Mouse (Mus musculus): Measurements from ENCODE around the gene Cpb2. TPM values are rescaled to one million over a fixed set of nuclear protein-coding genes. Genes with fewer than 3 reads are reported as not detected.

The Cpb2 gene
- polyA plus RNA-seq, 1 experiment from 2014 or later = not detected

- H3K27ac ChIP-seq = no peak overlapping the region
- H3K36me3 ChIP-seq = no peaks in the 10 kb centered on the region
- H3K4me1 ChIP-seq = no peaks in the 10 kb centered on the region
- no peaks in the 10 kb centered on the region for H3K27me3 ChIP-seq
- no peaks in the 10 kb centered on the region for H3K9me3 ChIP-seq (replicated peaks)
- 91% methylated on average over 5 of the region's 5 CpGs for WGBS
- H3K4me2 ChIP-seq (replicated peaks) = no peak overlapping the region
- H3K4me3 ChIP-seq = no peak overlapping the region
- ATAC-seq (ENCODE audit: low FRiP score) = no peak
- no peak overlapping the region for H3K9ac ChIP-seq
Measured at GRCm38 (mm10) chr14:75269531-75269930, 27.4 kb downstream of the Cpb2 start.

GRCm38 (mm10) chr14:75279716-75280115 is 37.6 kb downstream of the Cpb2 start:
- H3K4me3 ChIP-seq = no peak overlapping the region
- H3K9ac ChIP-seq = no peak overlapping the region
- H3K27ac ChIP-seq = no peak overlapping the region
- no peaks in the 10 kb centered on the region for H3K9me3 ChIP-seq (replicated peaks)
- no peaks in the 10 kb centered on the region for H3K36me3 ChIP-seq
- no peaks in the 10 kb centered on the region for H3K27me3 ChIP-seq
- peaks cover 2% of the 10 kb centered on the region; the same call in 1 of the 2 replicates for H3K4me1 ChIP-seq
- no peak for ATAC-seq (ENCODE audit: low FRiP score)
- 85% methylated on average over 6 of the region's 6 CpGs for WGBS
- no peak overlapping the region for H3K4me2 ChIP-seq (replicated peaks)

- Histone ChIP-seq H3K9ac (no peak overlapping the region), H3K4me1 (peaks cover 9% of the 10 kb centered on the region), H3K36me3 (no peaks in the 10 kb centered on the region), H3K27me3 (no peaks in the 10 kb centered on the region), H3K4me3 (no peak overlapping the region), H3K9me3 (replicated peaks) (no peaks in the 10 kb centered on the region), H3K27ac (no peak overlapping the region), H3K4me2 (replicated peaks) (no peak overlapping the region)
- 73% methylated on average over 5 of the region's 5 CpGs for WGBS
- ATAC-seq (ENCODE audit: low FRiP score) = no peak
Measured at GRCm38 (mm10) chr14:75280406-75280805, 38.3 kb downstream of the Cpb2 start.

- no peaks in the 10 kb centered on the region for H3K9me3 ChIP-seq (replicated peaks)
- peak overlapping the region; percentile 88 for H3K4me2 ChIP-seq (replicated peaks)
- WGBS = 6% methylated on average over 19 of the region's 19 CpGs
- H3K4me3 ChIP-seq = peak overlapping the region; percentile 99
- peak overlapping the region; percentile 85 for H3K27ac ChIP-seq
- no peaks in the 10 kb centered on the region for H3K36me3 ChIP-seq
- peak overlapping the region; percentile 92 for H3K9ac ChIP-seq
- H3K27me3 ChIP-seq = no peaks in the 10 kb centered on the region
- peaks cover 11% of the 10 kb centered on the region for H3K4me1 ChIP-seq
- ATAC-seq (ENCODE audit: low FRiP score) = peak; percentile 51
Measured at GRCm38 (mm10) chr14:75283609-75284192, 41.6 kb downstream of the Cpb2 start.

GRCm38 (mm10) chr14:75284193-75284915 is 42.3 kb downstream of the Cpb2 start, which contains the start of gene Zc3h13:
Gene Zc3h13, plus strand, starts transcription at chr14:75284373.
- WGBS = under 1% methylated on average over 61 of the region's 61 CpGs
- H3K36me3 ChIP-seq = no peaks in the 10 kb centered on the region

GRCm38 (mm10) chr14:75301081-75301480 is 59.0 kb downstream of the Cpb2 start:
- Histone ChIP-seq H3K27me3 (no peaks in the 10 kb centered on the region), H3K9ac (no peak overlapping the region), H3K36me3 (no peaks in the 10 kb centered on the region), H3K4me3 (no peak overlapping the region), H3K4me2 (replicated peaks) (no peak overlapping the region), H3K27ac (no peak overlapping the region), H3K9me3 (replicated peaks) (no peaks in the 10 kb centered on the region), H3K4me1 (no peaks in the 10 kb centered on the region)
- ATAC-seq (ENCODE audit: low FRiP score) = no peak
- WGBS = 83% methylated on average over 1 of the region's 1 CpGs

More at GRCm38 (mm10) chr14:75284193-75284915, 42.3 kb downstream of the Cpb2 start, which contains the start of gene Zc3h13:
- H3K9me3 ChIP-seq (replicated peaks) = no peaks in the 10 kb centered on the region
- ATAC-seq (ENCODE audit: low FRiP score) = peak; percentile 99
- no peaks in the 10 kb centered on the region for H3K27me3 ChIP-seq
- peak within 1 kb of the TSS; percentile 85 for H3K27ac ChIP-seq
- H3K9ac ChIP-seq = peak within 1 kb of the TSS; percentile 92
- H3K4me1 ChIP-seq = peaks cover 11% of the 10 kb centered on the region
- peak within 1 kb of the TSS; percentile 88 for H3K4me2 ChIP-seq (replicated peaks)
- H3K4me3 ChIP-seq = peak within 1 kb of the TSS; percentile 99

GRCm38 (mm10) chr14:75303807-75304206 is 61.7 kb downstream of the Cpb2 start:
- ATAC-seq (ENCODE audit: low FRiP score) = no peak
- H3K9me3 ChIP-seq (replicated peaks) = no peaks in the 10 kb centered on the region
- H3K4me3 ChIP-seq = no peak overlapping the region
- no peak overlapping the region for H3K9ac ChIP-seq
- WGBS = 31% methylated on average over 5 of the region's 5 CpGs
- no peaks in the 10 kb centered on the region for H3K36me3 ChIP-seq
- peaks cover 3% of the 10 kb centered on the region; the same call in 1 of the 2 replicates for H3K4me1 ChIP-seq
- H3K27me3 ChIP-seq = no peaks in the 10 kb centered on the region
- no peak overlapping the region for H3K27ac ChIP-seq
- no peak overlapping the region for H3K4me2 ChIP-seq (replicated peaks)

- Histone ChIP-seq H3K4me1 (peaks cover 3% of the 10 kb centered on the region; the same call in 1 of the 2 replicates), H3K9ac (no peak overlapping the region)
- no peak for ATAC-seq (ENCODE audit: low FRiP score)
Measured at GRCm38 (mm10) chr14:75307855-75308254, 65.8 kb downstream of the Cpb2 start.

GRCm38 (mm10) chr14:75309336-75309992 is 67.4 kb downstream of the Cpb2 start:
- H3K4me3 ChIP-seq = no peak overlapping the region
- no peak overlapping the region for H3K27ac ChIP-seq
- no peaks in the 10 kb centered on the region for H3K36me3 ChIP-seq
- ATAC-seq (ENCODE audit: low FRiP score) = no peak
- 60% methylated on average over 5 of the region's 5 CpGs for WGBS
- no peak overlapping the region for H3K4me2 ChIP-seq (replicated peaks)
- H3K9me3 ChIP-seq (replicated peaks) = no peaks in the 10 kb centered on the region
- no peaks in the 10 kb centered on the region for H3K27me3 ChIP-seq
- no peak overlapping the region for H3K9ac ChIP-seq
- H3K4me1 ChIP-seq = peaks cover 3% of the 10 kb centered on the region; the same call in 1 of the 2 replicates

More at GRCm38 (mm10) chr14:75307855-75308254, 65.8 kb downstream of the Cpb2 start:
- H3K4me3 ChIP-seq = no peak overlapping the region
- H3K9me3 ChIP-seq (replicated peaks) = no peaks in the 10 kb centered on the region
- no peaks in the 10 kb centered on the region for H3K27me3 ChIP-seq
- no peak overlapping the region for H3K27ac ChIP-seq
- no peak overlapping the region for H3K4me2 ChIP-seq (replicated peaks)
- no peaks in the 10 kb centered on the region for H3K36me3 ChIP-seq

GRCm38 (mm10) chr14:75314484-75314883 is 72.4 kb downstream of the Cpb2 start:
- H3K27ac ChIP-seq = no peak overlapping the region
- ATAC-seq (ENCODE audit: low FRiP score) = no peak
- no peaks in the 10 kb centered on the region for H3K27me3 ChIP-seq
- no peak overlapping the region for H3K4me3 ChIP-seq
- no peaks in the 10 kb centered on the region for H3K4me1 ChIP-seq
- H3K36me3 ChIP-seq = no peaks in the 10 kb centered on the region
- no peak overlapping the region for H3K4me2 ChIP-seq (replicated peaks)
- no peaks in the 10 kb centered on the region for H3K9me3 ChIP-seq (replicated peaks)
- WGBS = 91% methylated on average over 2 of the region's 2 CpGs
- no peak overlapping the region for H3K9ac ChIP-seq

- H3K36me3 ChIP-seq = peaks cover 24% of the 10 kb centered on the region
- ATAC-seq (ENCODE audit: low FRiP score) = no peak
- no peak overlapping the region for H3K27ac ChIP-seq
- no peaks in the 10 kb centered on the region for H3K4me1 ChIP-seq
- H3K9me3 ChIP-seq (replicated peaks) = no peaks in the 10 kb centered on the region
- 100% methylated on average over 2 of the region's 2 CpGs for WGBS
- H3K27me3 ChIP-seq = no peaks in the 10 kb centered on the region
- H3K4me2 ChIP-seq (replicated peaks) = no peak overlapping the region
- no peak overlapping the region for H3K4me3 ChIP-seq
- no peak overlapping the region for H3K9ac ChIP-seq
Measured at GRCm38 (mm10) chr14:75318736-75319135, 76.6 kb downstream of the Cpb2 start.

- Histone ChIP-seq H3K4me3 (no peak overlapping the region), H3K27me3 (no peaks in the 10 kb centered on the region), H3K4me2 (replicated peaks) (no peak overlapping the region), H3K27ac (no peak overlapping the region), H3K36me3 (peaks cover 30% of the 10 kb centered on the region), H3K9ac (no peak overlapping the region), H3K4me1 (no peaks in the 10 kb centered on the region), H3K9me3 (replicated peaks) (no peaks in the 10 kb centered on the region)
- no peak for ATAC-seq (ENCODE audit: low FRiP score)
- WGBS = 94% methylated on average over 5 of the region's 5 CpGs
Measured at GRCm38 (mm10) chr14:75320269-75320668, 78.2 kb downstream of the Cpb2 start.

All from hindbrain, embryonic 12.5 days (tissue).